Mouse (Mus musculus) cerebellum, adult 9-10 months (tissue): ENCODE data around the gene Gm10518.
A peak's percentile ranks its signal among the peaks of the same experiment; 100 is the strongest.
"Not testable (repeated sequence)": the region's sequence is repeated elsewhere in the genome, so short reads cannot be mapped to it uniquely, and the experiment has no call there.

Experiments used
- DNase-seq: peaks from one replicate; pipeline ENCODE4 v3.0.0; 2022

The Gm10518 gene

DNA sequence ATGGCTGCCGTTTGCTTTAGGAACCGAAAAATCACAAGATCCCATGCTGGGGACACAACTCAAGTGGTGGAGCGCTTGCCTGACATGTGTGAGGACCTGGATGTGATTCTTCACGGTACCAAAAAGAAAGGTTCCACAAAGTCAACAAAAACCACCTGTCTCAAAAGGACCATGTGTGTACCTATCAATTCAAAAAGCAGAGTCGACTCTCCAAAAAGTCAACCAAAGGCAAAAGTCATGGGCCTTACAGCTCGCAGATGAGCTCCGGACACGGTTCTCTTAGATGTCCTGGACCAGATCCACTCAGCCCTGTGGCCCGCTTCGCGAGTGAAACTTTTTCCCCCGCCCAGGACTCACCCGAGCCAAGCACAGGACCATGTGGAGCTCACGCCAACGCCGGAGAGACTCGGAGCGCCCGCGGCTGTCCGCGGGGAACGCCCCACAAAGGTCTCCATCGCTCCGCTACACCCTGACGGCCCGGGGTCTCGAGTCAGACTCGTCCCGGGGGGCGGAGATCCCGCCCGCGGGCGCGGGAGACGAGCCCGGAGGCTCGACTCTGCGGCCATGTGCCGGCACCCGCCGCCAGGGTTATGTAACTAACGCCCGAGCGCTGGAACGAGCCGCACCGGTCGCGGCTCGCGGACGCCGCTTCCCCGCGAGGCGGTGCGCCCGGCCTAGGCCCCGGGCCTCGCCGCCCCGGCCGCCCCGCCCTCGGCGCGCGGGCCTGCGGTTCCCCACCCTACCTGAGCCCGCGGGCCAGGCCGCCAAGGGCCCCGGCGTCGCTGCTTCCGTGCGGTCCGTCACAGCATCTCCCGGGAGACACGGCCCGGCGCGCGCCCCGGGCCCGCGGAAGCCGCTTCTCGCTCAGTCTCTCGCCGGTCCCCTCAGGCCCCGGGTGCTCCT, at the start of gene Gm10518:
Gm10518 (plus strand) TSS at position 767 of the 903 bp plus-strand sequence.
- DNase-seq = peak; percentile 73

GRCm38 (mm10) chr1:179756477-179756876, 46.7 kb upstream of the Gm10518 start:
- no peak for DNase-seq

DNA sequence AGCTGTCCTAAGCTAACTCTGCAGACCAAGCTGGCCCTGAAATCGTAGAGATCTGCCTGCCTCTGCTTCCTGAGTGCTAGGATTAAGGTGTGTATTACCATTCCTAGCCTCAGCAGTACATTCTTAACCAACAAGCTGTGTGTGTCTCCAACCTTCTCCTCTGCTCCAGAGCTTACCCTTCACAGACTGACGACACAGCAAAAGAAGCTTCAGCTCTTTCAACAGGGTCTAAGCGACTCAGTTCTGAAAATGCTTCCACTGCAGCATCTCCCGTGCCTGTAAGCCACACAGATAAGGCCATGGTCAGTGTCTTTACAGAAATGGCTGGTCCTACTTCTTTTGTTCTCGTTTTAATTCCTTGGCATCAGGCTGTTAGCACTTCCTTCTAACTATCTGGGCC, 43.1 kb upstream of the Gm10518 start:
- DNase-seq = no peak

- no peak for DNase-seq
These were observed 42.6 kb upstream of the Gm10518 start for GRCm38 (mm10) chr1:179760553-179760952.

DNA sequence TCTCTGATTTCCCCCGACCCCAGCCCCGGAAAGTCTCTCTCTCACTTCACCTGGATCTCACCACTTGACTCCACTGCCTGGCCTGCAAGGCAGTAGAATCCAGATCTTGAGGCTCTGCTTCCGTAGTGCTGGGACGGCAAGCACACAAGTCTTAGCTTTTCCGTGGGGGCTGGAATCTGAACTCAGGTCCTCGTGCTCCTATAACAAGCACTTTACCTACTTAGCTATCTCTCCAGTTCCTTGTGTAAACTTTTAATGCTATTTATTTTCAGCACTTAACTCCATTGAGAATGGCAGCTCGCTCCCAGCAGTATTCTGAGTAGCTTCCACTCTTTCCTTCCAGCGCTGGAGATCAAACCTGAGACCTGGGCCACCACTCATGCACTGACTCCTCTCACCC, 26.3 kb upstream of the Gm10518 start:
- DNase-seq = no peak

DNA sequence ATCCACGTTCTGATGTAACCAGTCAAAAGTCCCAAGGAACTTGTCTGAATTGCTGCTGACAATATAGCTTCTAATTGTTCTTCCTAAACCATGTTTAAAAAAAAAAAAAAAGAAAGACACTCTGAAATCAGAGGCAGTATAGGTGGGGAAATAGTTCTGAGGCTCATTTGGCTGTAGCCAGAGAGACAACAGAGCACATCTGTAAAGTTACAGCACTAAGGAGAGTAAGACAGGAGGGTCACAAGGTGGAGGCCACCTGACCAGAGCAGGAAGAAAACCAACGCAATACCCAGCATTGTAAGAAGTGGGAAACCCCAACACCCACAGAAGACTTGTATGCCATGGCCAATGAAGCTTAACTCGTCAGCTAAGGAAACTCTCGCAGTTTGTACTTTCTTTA, 19.1 kb upstream of the Gm10518 start:
- DNase-seq = no peak

GRCm38 (mm10) chr1:179785502-179785901, 17.7 kb upstream of the Gm10518 start:
- no peak for DNase-seq

GRCm38 (mm10) chr1:179787281-179787680, 15.9 kb upstream of the Gm10518 start:
- DNase-seq = no peak

DNA sequence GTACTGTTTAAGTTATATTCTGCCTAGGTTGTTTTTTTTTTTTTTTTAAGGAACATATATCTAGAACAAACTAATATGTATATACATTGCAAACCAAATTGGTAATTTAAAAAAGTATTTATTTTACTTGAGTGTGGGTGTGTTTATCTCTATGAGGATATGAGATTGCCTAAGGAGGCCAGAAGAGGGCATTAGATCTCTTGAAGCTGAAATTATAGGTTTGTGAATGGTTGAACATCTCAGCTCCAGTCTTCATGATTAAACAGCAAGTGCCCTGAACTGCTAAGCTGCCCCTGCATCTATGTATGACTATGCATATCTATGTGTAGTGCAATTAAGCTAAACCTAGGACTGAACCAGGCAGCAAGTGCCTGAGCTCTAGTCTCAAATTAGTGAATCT, 4.4 kb upstream of the Gm10518 start:
- no peak for DNase-seq

- DNase-seq = peak; percentile 99
These were observed 450 bp downstream of the Gm10518 start, which contains the start of gene Ahctf1 for GRCm38 (mm10) chr1:179803513-179804139. Gene Ahctf1, minus strand, starts transcription at chr1:179803680.

GRCm38 (mm10) chr1:179804140-179804881, 1.1 kb downstream of the Gm10518 start:
- DNase-seq = peak; percentile 80

DNA sequence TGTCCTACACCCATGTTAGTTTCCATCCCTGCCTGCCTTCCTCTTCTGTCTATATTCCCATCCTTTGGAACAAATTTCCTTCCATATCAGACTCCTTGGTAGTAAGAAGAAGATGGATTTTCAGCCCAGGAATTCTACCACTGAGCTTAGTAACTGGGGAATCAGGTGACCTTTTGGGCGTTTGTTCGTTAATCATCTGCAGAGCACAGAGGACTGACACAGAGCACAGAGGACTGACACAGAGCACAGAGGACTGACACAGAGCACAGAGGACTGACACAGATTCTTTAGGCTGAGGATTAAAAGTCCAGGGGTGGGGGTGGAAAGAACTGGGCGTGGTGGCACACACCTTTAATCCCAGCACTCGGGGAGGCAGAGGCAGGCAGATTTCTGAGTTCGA, 2.6 kb downstream of the Gm10518 start:
- DNase-seq = no peak

DNA sequence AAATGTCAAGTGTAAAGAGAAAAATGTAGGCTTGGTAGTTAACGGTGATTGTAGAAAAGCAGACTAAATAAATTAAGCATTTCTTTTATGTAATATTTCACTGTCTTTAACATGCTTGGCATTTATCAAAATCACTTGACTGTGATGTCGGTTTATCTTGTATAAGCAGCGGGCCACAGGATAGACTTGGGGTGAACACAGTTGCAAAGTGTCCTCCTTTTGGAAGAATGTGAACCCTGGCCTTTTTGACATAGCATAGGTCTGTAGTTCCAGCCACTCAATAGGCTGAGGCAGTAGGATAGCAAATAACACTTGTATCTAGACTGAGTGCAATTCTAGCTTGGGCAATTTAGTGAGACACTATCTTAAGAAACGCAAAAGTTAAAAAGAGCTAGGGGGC, 4.3 kb downstream of the Gm10518 start:
- no peak for DNase-seq

GRCm38 (mm10) chr1:179808300-179808699, 5.1 kb downstream of the Gm10518 start:
- no peak for DNase-seq

- no peak for DNase-seq
These were observed 10.2 kb downstream of the Gm10518 start for GRCm38 (mm10) chr1:179813385-179813784.

- DNase-seq = no peak
These were observed 11.4 kb downstream of the Gm10518 start for GRCm38 (mm10) chr1:179814616-179815015.

GRCm38 (mm10) chr1:179818490-179819278, 15.5 kb downstream of the Gm10518 start:
- DNase-seq = not testable (repeated sequence)

DNA sequence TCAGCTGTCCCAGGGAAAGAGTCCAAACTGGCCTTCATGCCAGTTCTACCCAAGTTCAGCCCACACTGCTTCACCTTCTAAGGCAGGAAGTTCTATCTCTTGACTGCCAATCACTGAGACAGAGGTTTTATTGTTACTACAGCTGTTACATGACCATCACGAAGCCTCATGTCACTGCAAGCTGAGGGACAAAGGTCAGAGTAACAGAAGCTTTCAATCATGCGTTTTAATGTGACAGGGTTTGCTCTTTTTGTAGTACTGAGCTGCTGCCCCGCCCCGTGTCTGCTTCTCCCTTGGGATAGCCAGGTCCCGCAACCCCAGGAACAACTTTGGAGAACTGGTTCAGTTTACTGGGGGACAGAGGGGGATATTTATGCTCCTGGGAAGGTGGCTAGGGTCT, 21.4 kb downstream of the Gm10518 start:
- no peak for DNase-seq

GRCm38 (mm10) chr1:179828051-179828450, 24.9 kb downstream of the Gm10518 start:
- no peak for DNase-seq

DNA sequence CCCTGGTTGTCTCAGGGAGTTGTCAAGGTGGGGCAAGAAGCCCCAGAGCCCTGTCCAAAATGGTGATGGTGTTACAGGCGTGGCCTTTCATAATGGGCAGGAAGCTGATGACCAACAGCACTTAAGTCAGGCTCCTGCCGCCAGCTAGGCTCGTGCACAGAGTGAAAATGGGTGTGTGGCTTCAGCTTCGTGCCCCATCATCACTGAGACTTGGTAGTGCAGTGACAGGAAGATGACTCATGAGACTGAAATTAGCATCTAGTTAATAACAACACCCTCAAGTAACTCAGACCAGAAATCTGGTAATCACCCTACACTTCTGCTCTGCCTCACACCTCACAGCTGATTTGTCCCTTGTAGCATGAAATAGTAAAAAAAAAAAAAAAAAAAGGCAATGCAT, 25.7 kb downstream of the Gm10518 start:
- no peak for DNase-seq

DNA sequence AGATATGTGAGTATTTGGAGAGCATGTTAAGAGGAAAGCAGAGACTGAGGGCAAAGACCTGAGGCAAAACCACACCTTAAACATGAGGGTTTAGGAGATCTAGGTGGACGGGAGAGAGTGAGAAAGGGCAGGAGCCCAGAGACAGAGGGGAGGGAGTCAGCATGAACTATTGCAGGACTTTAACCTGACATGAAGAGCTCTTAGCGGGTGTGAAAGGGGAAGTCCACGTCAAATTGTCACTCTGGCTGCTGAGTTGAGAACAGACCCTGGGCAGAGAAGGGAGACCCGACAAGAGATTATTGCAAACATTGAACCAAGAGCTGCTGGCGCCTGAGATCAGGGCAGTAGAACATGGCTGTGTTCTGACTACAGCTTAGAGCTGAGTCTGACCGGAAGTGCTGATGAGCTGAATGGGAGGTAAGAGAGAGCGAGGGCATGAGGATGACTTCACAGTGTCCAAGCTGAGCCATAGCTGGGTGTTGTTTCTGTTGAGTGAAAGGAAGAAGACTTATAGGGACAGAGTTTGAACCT, 29.6 kb downstream of the Gm10518 start:
- DNase-seq = no peak

- DNase-seq = no peak
These were observed 30.4 kb downstream of the Gm10518 start for GRCm38 (mm10) chr1:179833596-179833995.
